Mouse (Mus musculus) stomach, postnatal 0 days (tissue): Measurements from ENCODE around the gene Bves.

Experiments
- CTCF ChIP-seq: IDR thresholded peaks from 2 replicates; pipeline ENCODE4 v1.5.1; 2016; ENCODE audit warnings: antibody characterized with exemption, low read depth, mild to moderate bottlenecking, moderate library complexity
- EP300 ChIP-seq: optimal IDR thresholded peaks from 2 replicates; pipeline ENCODE3; 2016; ENCODE audit warnings: antibody characterized with exemption

- TF ChIP-seq EP300 (no peak), CTCF (peak; percentile 21; the same call in 1 of the 2 replicates)
Observed at GRCm38 (mm10) chr10:45366987-45367705, 31.6 kb downstream of the Bves start.
